Mouse (Mus musculus) heart, adult 8-10 months (tissue): ENCODE results near the gene 2310033P09Rik. TPM values are rescaled to one million over a fixed set of nuclear protein-coding genes. Genes with fewer than 3 reads are reported as not detected.

Experiments used
- DNase-seq: peaks from one replicate; pipeline ENCODE4 v3.0.0; 2022; ENCODE audit warnings: low spot score
- total RNA-seq, 4 experiments: library from RNA; stranded (reverse); gene quantifications; 2 replicates each; pipeline ENCODE4 v1.2.4; 2022

Gene 2310033P09Rik
- total RNA-seq, 4 experiments from 2014 or later: 9.8 to 12.9 (median 10.6) TPM

- peak; percentile 95 for DNase-seq
These were observed 20.2 kb downstream of the 2310033P09Rik start, which contains the start of gene Arf1 for GRCm38 (mm10) chr11:59228122-59228953. Arf1 (minus strand) TSS chr11:59228270.

GRCm38 (mm10) chr11:59230144-59230760 lies 22.1 kb downstream of the 2310033P09Rik start:
- DNase-seq: peak; percentile 56

- no peak for DNase-seq
These were observed 24.7 kb downstream of the 2310033P09Rik start for GRCm38 (mm10) chr11:59232797-59233196.

- DNase-seq: no peak
These were observed 30.7 kb downstream of the 2310033P09Rik start for GRCm38 (mm10) chr11:59238525-59239427.

GRCm38 (mm10) chr11:59239428-59239785 lies 31.3 kb downstream of the 2310033P09Rik start:
- no peak for DNase-seq

GRCm38 (mm10) chr11:59239796-59240195 lies 31.7 kb downstream of the 2310033P09Rik start:
- no peak for DNase-seq

GRCm38 (mm10) chr11:59241841-59242240 lies 33.7 kb downstream of the 2310033P09Rik start:
- no peak for DNase-seq

- DNase-seq: no peak
These were observed 35.7 kb downstream of the 2310033P09Rik start for GRCm38 (mm10) chr11:59243856-59244255.

- DNase-seq: no peak
These were observed 40.0 kb downstream of the 2310033P09Rik start for GRCm38 (mm10) chr11:59248101-59248500.

GRCm38 (mm10) chr11:59259647-59260046 lies 51.5 kb downstream of the 2310033P09Rik start:
- no peak for DNase-seq

Other genes with a start within 250 kb of the 2310033P09Rik start
- 10 to 100 TPM; 14.7 to 18.9 (median 16.5) TPM for gene Trim11, start 230.2 kb upstream of the 2310033P09Rik start, total RNA-seq
- gene Obscn, start 71.9 kb upstream of the 2310033P09Rik start, total RNA-seq: 1,000 to 10,000 TPM in 1 of 4 experiments, 100 to 1,000 TPM in 3; 788 to 1,002 (median 896) TPM
- 10 to 100 TPM; 14.8 to 21.8 (median 19.4) TPM for gene Iba57, start 44.6 kb upstream of the 2310033P09Rik start, total RNA-seq
- under 1 TPM; 0.62 to 0.82 (median 0.63) TPM for gene Gjc2, start 25.1 kb upstream of the 2310033P09Rik start, total RNA-seq
- 100 to 1,000 TPM; 112 to 142 (median 128) TPM for gene Guk1, start 16.1 kb upstream of the 2310033P09Rik start, total RNA-seq
- gene Mrpl55, start 5.8 kb upstream of the 2310033P09Rik start, total RNA-seq: 100 to 1,000 TPM; 100 to 119 (median 114) TPM
- 100 to 1,000 TPM; 261 to 279 (median 274) TPM for gene Arf1, start 19.9 kb downstream of the 2310033P09Rik start, total RNA-seq
- not detected for gene Wnt3a, start 82.4 kb downstream of the 2310033P09Rik start, total RNA-seq
- 1 to 10 TPM; 4.3 to 4.9 (median 4.6) TPM for gene Wnt9a, start 98.6 kb downstream of the 2310033P09Rik start, total RNA-seq
- not detected for gene Prss38, start 167.3 kb downstream of the 2310033P09Rik start, total RNA-seq
- gene Jmjd4, start 241.7 kb downstream of the 2310033P09Rik start, total RNA-seq: 10 to 100 TPM; 10.4 to 13.8 (median 12.5) TPM
- 10 to 100 TPM; 41.5 to 52.6 (median 44.8) TPM for gene Snap47, start 242.9 kb downstream of the 2310033P09Rik start, total RNA-seq